ENCODE assay signal across 10 mouse cellular contexts in genomic region chr3:87972776-87973175, GRCm38 (mm10). TPM values are rescaled to one million over a fixed set of nuclear protein-coding genes. Genes with fewer than 3 reads are reported as not detected.
A peak's percentile ranks its signal among the peaks of the same experiment; 100 is the strongest.
DNase-seq lines count a peak whose midpoint lies in the region; ATAC-seq and TF ChIP-seq lines count a peak whose summit lies in the region.
"Had no signal": no experiment of that assay in that cellular context is flagged by ENCODE, and none has a peak within 500 bp of the region (broad histone marks: within the 10 kb centered on the region; RNA-seq: fewer than 3 reads in every experiment).

No protein-coding gene starts in this region.

- intact Hi-C loops in gastrocnemius, postnatal 14 days (cut with DNase I; ENCODE audit: low total_unique reads) = no loop called here

- H3K36me3 ChIP-seq in lung, embryonic 15.5 days = peaks cover 6% of the 10 kb centered on the region
- peaks cover 46% of the 10 kb centered on the region for H3K36me3 ChIP-seq in hindbrain, embryonic 10.5 days
- H3K36me3 ChIP-seq in liver, embryonic 15.5 days (replicated peaks) = no peaks in the 10 kb centered on the region
- H3K36me3 ChIP-seq in stomach, postnatal 0 days (ENCODE audit: control insufficient read depth, insufficient read depth, low read length) = no peaks in the 10 kb centered on the region; the same call in 1 of the 2 replicates

- H3K4me3 ChIP-seq in lung, embryonic 15.5 days = peak overlapping the region; percentile 59
- H3K4me3 ChIP-seq in hindbrain, embryonic 10.5 days = peak overlapping the region; percentile 87
- peak overlapping the region; percentile 41 for H3K4me3 ChIP-seq in liver, embryonic 15.5 days (replicated peaks)
- H3K4me3 ChIP-seq in stomach, postnatal 0 days (ENCODE audit: low read depth, low read length) = peak overlapping the region; percentile 50
- H3K4me3 ChIP-seq: erythroblast, embryonic 14.5 days had no signal

- H3K9me3 ChIP-seq in lung, embryonic 15.5 days = no peaks in the 10 kb centered on the region
- no peaks in the 10 kb centered on the region for H3K9me3 ChIP-seq in hindbrain, embryonic 10.5 days
- no peaks in the 10 kb centered on the region for H3K9me3 ChIP-seq in liver, embryonic 15.5 days (replicated peaks)
- no peaks in the 10 kb centered on the region for H3K9me3 ChIP-seq in stomach, postnatal 0 days (ENCODE audit: control insufficient read depth, low read length)

- WGBS in lung, embryonic 15.5 days = 23% methylated on average over 5 of the region's 5 CpGs
- 16% methylated on average over 5 of the region's 5 CpGs for WGBS in hindbrain, embryonic 10.5 days
- WGBS in liver, embryonic 15.5 days (ENCODE audit: insufficient replicate concordance) = 23% methylated on average over 5 of the region's 5 CpGs
- WGBS in stomach, postnatal 0 days = 35% methylated on average over 5 of the region's 5 CpGs

- no peak for TF ChIP-seq EP300 in stomach, postnatal 0 days (optimal IDR thresholded peaks at IDR 0.05)

- no peak for DNase-seq in lung, adult 18-20 months
- peak; percentile 46 for DNase-seq in hindbrain, embryonic 10.5 days (ENCODE audit: low spot score)
- DNase-seq in stomach, postnatal 0 days (ENCODE audit: low spot score) = no peak
- DNase-seq in gastrocnemius, postnatal 14 days = no peak
- no peak for DNase-seq in cerebellum, adult 11 months

- peaks cover 3% of the 10 kb centered on the region; the same call in 1 of the 2 replicates for H3K27me3 ChIP-seq in lung, embryonic 15.5 days
- peaks cover 5% of the 10 kb centered on the region; the same call in 1 of the 2 replicates for H3K27me3 ChIP-seq in hindbrain, embryonic 10.5 days (ENCODE audit: insufficient read depth, poor library complexity, severe bottlenecking)
- peaks cover 95% of the 10 kb centered on the region for H3K27me3 ChIP-seq in liver, embryonic 15.5 days
- no peaks in the 10 kb centered on the region for H3K27me3 ChIP-seq in stomach, postnatal 0 days (ENCODE audit: control insufficient read depth, insufficient read depth, low read length)

- peak overlapping the region; percentile 77; the same call in 1 of the 2 replicates for H3K9ac ChIP-seq in lung, embryonic 15.5 days
- H3K9ac ChIP-seq in liver, embryonic 15.5 days = no peak overlapping the region
- H3K9ac ChIP-seq in stomach, postnatal 0 days (ENCODE audit: low read length) = peak overlapping the region; percentile 48

- no peak overlapping the region for H3K27ac ChIP-seq in lung, embryonic 15.5 days
- peak overlapping the region; percentile 95 for H3K27ac ChIP-seq in hindbrain, embryonic 10.5 days
- no peak overlapping the region for H3K27ac ChIP-seq in liver, embryonic 15.5 days (replicated peaks)
- H3K27ac ChIP-seq in stomach, postnatal 0 days (replicated peaks) = no peak overlapping the region

- no peak for TF ChIP-seq CTCF in stomach, postnatal 0 days (IDR thresholded peaks at IDR 0.05; ENCODE audit: low read depth)

- H3K4me2 ChIP-seq in lung, embryonic 15.5 days = peak overlapping the region; percentile 91
- peak overlapping the region; percentile 50; the same call in 1 of the 2 replicates for H3K4me2 ChIP-seq in liver, embryonic 15.5 days
- peak overlapping the region; percentile 76 for H3K4me2 ChIP-seq in stomach, postnatal 0 days (replicated peaks; ENCODE audit: low read depth)

- ATAC-seq in lung, embryonic 15.5 days (ENCODE audit: borderline replicate concordance, extremely low read depth, low FRiP score, low TSS enrichment) = no peak
- no peak for ATAC-seq in liver, embryonic 15.5 days (ENCODE audit: insufficient read depth)
- ATAC-seq in stomach, postnatal 0 days (ENCODE audit: low FRiP score, low TSS enrichment) = no peak
- ATAC-seq: activated CD4-positive, CD25-positive, alpha-beta regulatory T cell, adult 4 months had no signal

- H3K4me1 ChIP-seq in lung, embryonic 15.5 days = peaks cover 47% of the 10 kb centered on the region
- peaks cover 71% of the 10 kb centered on the region for H3K4me1 ChIP-seq in hindbrain, embryonic 10.5 days (replicated peaks)
- peaks cover 15% of the 10 kb centered on the region for H3K4me1 ChIP-seq in liver, embryonic 15.5 days (replicated peaks)
- H3K4me1 ChIP-seq in stomach, postnatal 0 days (replicated peaks; ENCODE audit: control insufficient read depth, insufficient read depth) = no peaks in the 10 kb centered on the region

RNA-seq across cellular contexts. Expression of gene Nes, which starts 1.9 kb away (rescaled TPM):
- polyA plus RNA-seq in lung, embryonic 15.5 days (2015; fragmentation: Nextera tagmentation; extraction: Ambion mirVana) = 30.1 and 32.4 TPM in 2 replicates
- 109 and 143 TPM in 2 replicates for polyA plus RNA-seq in hindbrain, embryonic 10.5 days (2016; fragmentation: Nextera tagmentation; extraction: Ambion mirVana)
- polyA plus RNA-seq in liver, embryonic 15.5 days (2015; fragmentation: Nextera tagmentation; extraction: Ambion mirVana) = 2.2 and 2.3 TPM in 2 replicates
- 5.3 and 5.7 TPM in 2 replicates for polyA plus RNA-seq in stomach, postnatal 0 days (2015; fragmentation: Nextera tagmentation; extraction: Ambion mirVana)
- 10 to 100 TPM; 37.2 to 51.2 TPM for total RNA-seq in gastrocnemius, postnatal 14 days (2021)
- polyA plus RNA-seq: activated CD4-positive, CD25-positive, alpha-beta regulatory T cell, adult 4 months; erythroblast, embryonic 14.5 days had no signal

RNA-seq across cellular contexts. Expression of gene Crabp2, which starts 24.3 kb away (rescaled TPM):
- polyA plus RNA-seq in lung, embryonic 15.5 days (2015; fragmentation: Nextera tagmentation; extraction: Ambion mirVana) = 8.1 and 10.4 TPM in 2 replicates
- 956 and 1,072 TPM in 2 replicates for polyA plus RNA-seq in hindbrain, embryonic 10.5 days (2016; fragmentation: Nextera tagmentation; extraction: Ambion mirVana)
- polyA plus RNA-seq in liver, embryonic 15.5 days (2015; fragmentation: Nextera tagmentation; extraction: Ambion mirVana) = 0.31 and 0.75 TPM in 2 replicates
- 40.4 and 44.3 TPM in 2 replicates for polyA plus RNA-seq in stomach, postnatal 0 days (2015; fragmentation: Nextera tagmentation; extraction: Ambion mirVana)
- total RNA-seq in gastrocnemius, postnatal 14 days (2021) = under 1 TPM; 0.31 to 0.33 TPM
- polyA plus RNA-seq: activated CD4-positive, CD25-positive, alpha-beta regulatory T cell, adult 4 months; erythroblast, embryonic 14.5 days had no signal

RNA-seq across cellular contexts. Expression of gene Bcan, which starts 27.3 kb away (rescaled TPM):
- 0.07 and 0.18 TPM in 2 replicates for polyA plus RNA-seq in lung, embryonic 15.5 days (2015; fragmentation: Nextera tagmentation; extraction: Ambion mirVana)
- polyA plus RNA-seq in hindbrain, embryonic 10.5 days (2016; fragmentation: Nextera tagmentation; extraction: Ambion mirVana) = 0.91 and 0.95 TPM in 2 replicates
- polyA plus RNA-seq in liver, embryonic 15.5 days (2015; fragmentation: Nextera tagmentation; extraction: Ambion mirVana) = 0.10 TPM in 1 of 2 replicates, not detected in the other
- polyA plus RNA-seq in stomach, postnatal 0 days (2015; fragmentation: Nextera tagmentation; extraction: Ambion mirVana) = 0.08 and 0.18 TPM in 2 replicates
- total RNA-seq in gastrocnemius, postnatal 14 days (2021) = under 1 TPM; 0.08 to 0.16 TPM
- polyA plus RNA-seq: activated CD4-positive, CD25-positive, alpha-beta regulatory T cell, adult 4 months; erythroblast, embryonic 14.5 days; spleen, adult 2 months had no signal

RNA-seq across cellular contexts. Expression of gene Rrnad1, which starts 42.3 kb away (rescaled TPM):
- polyA plus RNA-seq in lung, embryonic 15.5 days (2015; fragmentation: Nextera tagmentation; extraction: Ambion mirVana) = 18.3 and 18.5 TPM in 2 replicates
- polyA plus RNA-seq in hindbrain, embryonic 10.5 days (2016; fragmentation: Nextera tagmentation; extraction: Ambion mirVana) = 18.9 and 20.9 TPM in 2 replicates
- 5.6 and 6.3 TPM in 2 replicates for polyA plus RNA-seq in liver, embryonic 15.5 days (2015; fragmentation: Nextera tagmentation; extraction: Ambion mirVana)
- 7.1 and 7.6 TPM in 2 replicates for polyA plus RNA-seq in stomach, postnatal 0 days (2015; fragmentation: Nextera tagmentation; extraction: Ambion mirVana)
- total RNA-seq in gastrocnemius, postnatal 14 days (2021) = 1 to 10 TPM; 3.6 to 3.9 TPM

RNA-seq across cellular contexts. Expression of gene Isg20l2, which starts 42.7 kb away (rescaled TPM):
- polyA plus RNA-seq in lung, embryonic 15.5 days (2015; fragmentation: Nextera tagmentation; extraction: Ambion mirVana) = 60.1 and 63.0 TPM in 2 replicates
- polyA plus RNA-seq in hindbrain, embryonic 10.5 days (2016; fragmentation: Nextera tagmentation; extraction: Ambion mirVana) = 73.3 and 75.7 TPM in 2 replicates
- 21.0 and 22.9 TPM in 2 replicates for polyA plus RNA-seq in liver, embryonic 15.5 days (2015; fragmentation: Nextera tagmentation; extraction: Ambion mirVana)
- polyA plus RNA-seq in stomach, postnatal 0 days (2015; fragmentation: Nextera tagmentation; extraction: Ambion mirVana) = 20.2 and 21.5 TPM in 2 replicates
- total RNA-seq in gastrocnemius, postnatal 14 days (2021) = 1 to 10 TPM; 9.0 to 9.6 TPM

Comparison
In these comparisons a context has a peak if more than half of its experiments do, and no peak if none do; other contexts are left out.
1. RNA of gene Crabp2, which starts 24.3 kb away (polyA plus RNA-seq): 956 to 1,072 TPM in hindbrain, embryonic 10.5 days; 40.4 to 44.3 TPM in stomach, postnatal 0 days, 8.1 to 10.4 TPM in lung, embryonic 15.5 days and 0.31 to 0.75 TPM in liver, embryonic 15.5 days; every median in the first group is over 10 times any median in the second.
2. Peak in every context shown above with its lines, with median percentiles within 50 percentile points of each other: H3K4me2 ChIP-seq and H3K4me3 ChIP-seq.